Mouse (Mus musculus) gonadal fat pad, adult 2 months (tissue): ENCODE measurements around the gene Ppm1h. TPM values are rescaled to one million over a fixed set of nuclear protein-coding genes. Genes with fewer than 3 reads are reported as not detected.

ENCODE experiments used
- DNase-seq: peaks from one replicate; pipeline ENCODE4 v3.0.0-alpha.2; 2012; ENCODE audit warnings: low read depth
- polyA plus RNA-seq: library from polyadenylated mRNA; depleted of rRNA; stranded (reverse); fragments of >200 nt; gene quantifications from 2 replicates; pipeline ENCODE4 v1.2.3, GENCODE M21; 2012

Gene Ppm1h
- polyA plus RNA-seq, 1 experiment, result 9.4 TPM

- no peak for DNase-seq
Measured at GRCm38 (mm10) chr10:122966421-122966820, 287.9 kb downstream of the Ppm1h start.

GRCm38 (mm10) chr10:122970188-122970587 lies 291.6 kb downstream of the Ppm1h start:
- no peak for DNase-seq

GRCm38 (mm10) chr10:122973241-122973640 lies 294.7 kb downstream of the Ppm1h start:
- no peak for DNase-seq

GRCm38 (mm10) chr10:122976038-122976437 lies 297.5 kb downstream of the Ppm1h start:
- no peak for DNase-seq

GRCm38 (mm10) chr10:122979356-122979755 lies 300.8 kb downstream of the Ppm1h start:
- no peak for DNase-seq

GRCm38 (mm10) chr10:122980123-122980522 lies 301.6 kb downstream of the Ppm1h start:
- DNase-seq, result no peak

GRCm38 (mm10) chr10:122982909-122983578 lies 304.5 kb downstream of the Ppm1h start:
- DNase-seq, result no peak

- no peak for DNase-seq
Measured at GRCm38 (mm10) chr10:122983579-122984530, 305.3 kb downstream of the Ppm1h start.

- DNase-seq, result no peak
Measured at GRCm38 (mm10) chr10:122984531-122985251, 306.1 kb downstream of the Ppm1h start.

GRCm38 (mm10) chr10:122985252-122985514 lies 306.6 kb downstream of the Ppm1h start:
- DNase-seq, result no peak

GRCm38 (mm10) chr10:122985515-122986319 lies 307.2 kb downstream of the Ppm1h start:
- DNase-seq, result no peak

- DNase-seq, result no peak
Measured at GRCm38 (mm10) chr10:122986320-122987225, 308.0 kb downstream of the Ppm1h start.

- no peak for DNase-seq
Measured at GRCm38 (mm10) chr10:122987671-122988128, 309.1 kb downstream of the Ppm1h start.

GRCm38 (mm10) chr10:122988372-122988771 lies 309.8 kb downstream of the Ppm1h start:
- no peak for DNase-seq

- DNase-seq, result peak; percentile 62
Measured at GRCm38 (mm10) chr10:122989916-122990315, 311.4 kb downstream of the Ppm1h start.

- DNase-seq, result no peak
Measured at GRCm38 (mm10) chr10:122990606-122991005, 312.0 kb downstream of the Ppm1h start.

GRCm38 (mm10) chr10:122991053-122991452 lies 312.5 kb downstream of the Ppm1h start:
- no peak for DNase-seq

GRCm38 (mm10) chr10:122991648-122992047 lies 313.1 kb downstream of the Ppm1h start:
- no peak for DNase-seq

GRCm38 (mm10) chr10:122994402-122995107 lies 316.0 kb downstream of the Ppm1h start:
- DNase-seq, result no peak
